Mouse (Mus musculus) heart, embryonic 14.5 days (tissue): ENCODE measurements around the gene Kalrn. TPM values are rescaled to one million over a fixed set of nuclear protein-coding genes. Genes with fewer than 3 reads are reported as not detected.

Experiments used
- ATAC-seq: fragments of 200-750 bp; cut with Nextera tagmentation; 2 replicates; pipeline ENCODE4 v1.8.0; 2017; ENCODE audit warnings: low read depth, moderate TSS enrichment; ENCODE audit not compliant: insufficient number of reproducible peaks, insufficient read depth, low FRiP score
- H3K27ac ChIP-seq, 2 experiments: fragments of 200-500 bp in 1 of 2; fragments of 300-500 bp in 1 of 2; sonication (generic) in 1 of 2; replicated peaks in 1 of 2; 2 replicates each; pipeline ENCODE4 v1.5.1; 2012 to 2014; ENCODE audit warnings: low read depth in 2 of 2, low read length in 2 of 2, control low read depth in 1 of 2, mild to moderate bottlenecking in 1 of 2, mixed read lengths in 1 of 2; ENCODE audit not compliant: control insufficient read depth in 1 of 2, insufficient read depth in 1 of 2
- H3K27me3 ChIP-seq: fragments of 300-500 bp; sonication (generic); 2 replicates; pipeline ENCODE4 v1.6.1; 2014; ENCODE audit warnings: mild to moderate bottlenecking, low read length, control low read depth; ENCODE audit not compliant: control insufficient read depth, insufficient read depth
- H3K36me3 ChIP-seq: fragments of 300-500 bp; sonication (generic); 2 replicates; pipeline ENCODE4 v1.6.1; 2014; ENCODE audit warnings: mild to moderate bottlenecking, control low read depth, low read length, mixed read lengths; ENCODE audit not compliant: control insufficient read depth, insufficient read depth
- H3K4me1 ChIP-seq, 2 experiments: fragments of 200-500 bp in 1 of 2; fragments of 300-500 bp in 1 of 2; sonication (generic) in 1 of 2; 2 replicates each; pipeline ENCODE4 v1.6.1; 2012 to 2014; ENCODE audit warnings: low read length in 2 of 2, control low read depth in 1 of 2, mixed read lengths in 1 of 2; ENCODE audit not compliant: control insufficient read depth in 2 of 2, insufficient read depth in 2 of 2
- H3K4me2 ChIP-seq: fragments of 300-500 bp; sonication (generic); 2 replicates; pipeline ENCODE4 v1.6.1; 2014; ENCODE audit warnings: mild to moderate bottlenecking, low read length
- H3K4me3 ChIP-seq, 2 experiments: fragments of 200-500 bp in 1 of 2; fragments of 300-500 bp in 1 of 2; sonication (generic) in 1 of 2; 2 replicates each; pipeline ENCODE4 v1.5.1; 2012 to 2014; ENCODE audit warnings: low read length in 2 of 2, mild to moderate bottlenecking in 2 of 2, control low read depth in 1 of 2, low read depth in 1 of 2, moderate library complexity in 1 of 2; ENCODE audit not compliant: control insufficient read depth in 1 of 2, insufficient read depth in 1 of 2
- H3K9ac ChIP-seq: fragments of 300-500 bp; sonication (generic); 2 replicates; pipeline ENCODE4 v1.6.1; 2014; ENCODE audit warnings: mild to moderate bottlenecking, low read length
- H3K9me3 ChIP-seq: fragments of 300-500 bp; sonication (generic); 2 replicates; pipeline ENCODE4 v1.6.1; 2016; ENCODE audit warnings: low read length, control low read depth; ENCODE audit not compliant: control insufficient read depth
- WGBS: fragments of 180-500 bp; shearing (Covaris S2); extraction: QIAGEN DNeasy Blood & Tissue Kit; methylation state at CpG from one replicate; pipeline ENCODE4 v1.1.7; 2014; 5-methylcytosine and 5-hydroxymethylcytosine counted together
- polyA plus RNA-seq: library from polyadenylated mRNA; unstranded; fragments of >200 nt; fragmentation: Nextera tagmentation; extraction: Ambion mirVana; gene quantifications from 2 replicates; pipeline ENCODE4 v1.2.1, GENCODE M21; 2014

Gene Kalrn
- polyA plus RNA-seq, 1 experiment from 2014 or later: 33.4 TPM

GRCm38 (mm10) chr16:34494741-34495140 lies 78.6 kb downstream of the Kalrn start:
- no peak overlapping the region for H3K4me2 ChIP-seq
- 96% methylated on average over 1 of the region's 1 CpGs for WGBS
- no peak overlapping the region for H3K4me3 ChIP-seq
- no peak for ATAC-seq
- peaks cover 15 to 33% of the 10 kb centered on the region in 2 experiments for H3K4me1 ChIP-seq
- H3K27me3 ChIP-seq: no peaks in the 10 kb centered on the region
- H3K9me3 ChIP-seq: no peaks in the 10 kb centered on the region
- H3K9ac ChIP-seq: no peak overlapping the region
- no peak overlapping the region for H3K27ac ChIP-seq
- no peaks in the 10 kb centered on the region for H3K36me3 ChIP-seq

GRCm38 (mm10) chr16:34493914-34494313 lies 79.4 kb downstream of the Kalrn start:
- H3K4me1 ChIP-seq: peaks cover 18 to 37% of the 10 kb centered on the region in 2 experiments
- ATAC-seq: no peak
- 48% methylated on average over 3 of the region's 3 CpGs for WGBS
- H3K9ac ChIP-seq: no peak overlapping the region
- no peaks in the 10 kb centered on the region for H3K27me3 ChIP-seq
- H3K4me2 ChIP-seq: 0 out of 2 replicates have a peak overlapping the region, but pooled peaks have one; percentile 2
- H3K9me3 ChIP-seq: no peaks in the 10 kb centered on the region
- H3K27ac ChIP-seq: peak overlapping the region in 1 of 2 experiments; percentile 35; a peak in 1 of 4 replicates
- H3K4me3 ChIP-seq: no peak overlapping the region
- H3K36me3 ChIP-seq: no peaks in the 10 kb centered on the region

- Histone ChIP-seq H3K36me3 (no peaks in the 10 kb centered on the region), H3K9ac (peak overlapping the region; percentile 21; the same call in 1 of the 2 replicates), H3K4me1 (peaks cover 22 to 41% of the 10 kb centered on the region in 2 experiments), H3K4me2 (peak overlapping the region; percentile 43), H3K27me3 (no peaks in the 10 kb centered on the region), H3K9me3 (no peaks in the 10 kb centered on the region), H3K27ac (peak overlapping the region; percentile 66 to 77), H3K4me3 (no peak overlapping the region)
- 36% methylated on average over 8 of the region's 8 CpGs for WGBS
- ATAC-seq: no peak
Measured at GRCm38 (mm10) chr16:34491225-34491624, 82.1 kb downstream of the Kalrn start.

- no peaks in the 10 kb centered on the region for H3K36me3 ChIP-seq
- WGBS: 21% methylated on average over 8 of the region's 8 CpGs
- ATAC-seq: no peak
- H3K9ac ChIP-seq: peak overlapping the region; percentile 21; the same call in 1 of the 2 replicates
- no peaks in the 10 kb centered on the region for H3K9me3 ChIP-seq
- no peak overlapping the region for H3K4me3 ChIP-seq
- peak overlapping the region; percentile 43 for H3K4me2 ChIP-seq
- H3K27ac ChIP-seq: peak overlapping the region; percentile 66 to 77
- H3K4me1 ChIP-seq: peaks cover 28 to 48% of the 10 kb centered on the region in 2 experiments
- no peaks in the 10 kb centered on the region for H3K27me3 ChIP-seq
Measured at GRCm38 (mm10) chr16:34490506-34490905, 82.8 kb downstream of the Kalrn start.

- 30% methylated on average over 3 of the region's 3 CpGs for WGBS
- no peaks in the 10 kb centered on the region for H3K9me3 ChIP-seq
- H3K4me3 ChIP-seq: no peak overlapping the region
- H3K36me3 ChIP-seq: no peaks in the 10 kb centered on the region
- ATAC-seq: 0 out of 2 replicates have a peak, but pooled peaks have one; percentile 14
- H3K4me2 ChIP-seq: peak overlapping the region; percentile 7; the same call in 1 of the 2 replicates
- H3K27me3 ChIP-seq: no peaks in the 10 kb centered on the region
- 0 out of 2 replicates have a peak overlapping the region, but pooled peaks have one; percentile 27 for H3K9ac ChIP-seq
- H3K4me1 ChIP-seq: peaks cover 34 to 55% of the 10 kb centered on the region in 2 experiments
- H3K27ac ChIP-seq: peak overlapping the region in 1 of 2 experiments; percentile 66; a peak in 1 of 4 replicates
Measured at GRCm38 (mm10) chr16:34489805-34490325, 83.5 kb downstream of the Kalrn start.

GRCm38 (mm10) chr16:34487823-34488222 lies 85.5 kb downstream of the Kalrn start:
- H3K9me3 ChIP-seq: no peaks in the 10 kb centered on the region
- H3K36me3 ChIP-seq: no peaks in the 10 kb centered on the region
- no peaks in the 10 kb centered on the region for H3K27me3 ChIP-seq
- no peak overlapping the region for H3K4me3 ChIP-seq
- ATAC-seq: no peak
- H3K9ac ChIP-seq: no peak overlapping the region
- H3K4me2 ChIP-seq: no peak overlapping the region
- 85% methylated on average over 5 of the region's 5 CpGs for WGBS
- no peak overlapping the region for H3K27ac ChIP-seq
- H3K4me1 ChIP-seq: peaks cover 32 to 45% of the 10 kb centered on the region in 2 experiments

GRCm38 (mm10) chr16:34487268-34487667 lies 86.1 kb downstream of the Kalrn start:
- peaks cover 32 to 45% of the 10 kb centered on the region in 2 experiments for H3K4me1 ChIP-seq
- no peak overlapping the region for H3K4me2 ChIP-seq
- H3K27ac ChIP-seq: no peak overlapping the region
- no peaks in the 10 kb centered on the region for H3K27me3 ChIP-seq
- no peaks in the 10 kb centered on the region for H3K36me3 ChIP-seq
- no peak for ATAC-seq
- 89% methylated on average over 7 of the region's 7 CpGs for WGBS
- H3K9ac ChIP-seq: no peak overlapping the region
- H3K4me3 ChIP-seq: no peak overlapping the region
- H3K9me3 ChIP-seq: no peaks in the 10 kb centered on the region

GRCm38 (mm10) chr16:34485483-34485882 lies 87.8 kb downstream of the Kalrn start:
- H3K4me1 ChIP-seq: peaks cover 28 to 31% of the 10 kb centered on the region in 2 experiments
- ATAC-seq: no peak
- no peak overlapping the region for H3K4me3 ChIP-seq
- no peak overlapping the region for H3K4me2 ChIP-seq
- H3K27ac ChIP-seq: peak overlapping the region; percentile 83
- H3K9ac ChIP-seq: no peak overlapping the region
- H3K27me3 ChIP-seq: no peaks in the 10 kb centered on the region
- no peaks in the 10 kb centered on the region for H3K9me3 ChIP-seq
- 41% methylated on average over 6 of the region's 6 CpGs for WGBS
- no peaks in the 10 kb centered on the region for H3K36me3 ChIP-seq
